Mouse (Mus musculus) liver (tissue): ENCODE data around the gene Efna4.

Source experiments
- DNase-seq: peaks from one replicate; pipeline ENCODE4 v3.0.0-alpha.2; 2020; ENCODE audit warnings: mixed read lengths

Efna4 gene

GRCm38 (mm10) chr3:89304440-89304839 lies 33.4 kb downstream of the Efna4 start:
- no peak for DNase-seq

GRCm38 (mm10) chr3:89300514-89300913 lies 37.3 kb downstream of the Efna4 start:
- no peak for DNase-seq

GRCm38 (mm10) chr3:89300071-89300470 lies 37.8 kb downstream of the Efna4 start:
- DNase-seq = no peak

- DNase-seq = no peak
Measured at GRCm38 (mm10) chr3:89299499-89299898, 38.3 kb downstream of the Efna4 start.

GRCm38 (mm10) chr3:89298908-89299307 lies 38.9 kb downstream of the Efna4 start:
- no peak for DNase-seq

GRCm38 (mm10) chr3:89296761-89297396 lies 40.9 kb downstream of the Efna4 start:
- DNase-seq = no peak

GRCm38 (mm10) chr3:89295685-89296230 lies 42.1 kb downstream of the Efna4 start:
- no peak for DNase-seq

GRCm38 (mm10) chr3:89294195-89294594 lies 43.6 kb downstream of the Efna4 start:
- no peak for DNase-seq

GRCm38 (mm10) chr3:89293247-89293918 lies 44.4 kb downstream of the Efna4 start:
- no peak for DNase-seq

- DNase-seq = no peak
Measured at GRCm38 (mm10) chr3:89292303-89292702, 45.5 kb downstream of the Efna4 start.

GRCm38 (mm10) chr3:89291874-89292273 lies 46.0 kb downstream of the Efna4 start:
- no peak for DNase-seq

GRCm38 (mm10) chr3:89288503-89288928 lies 49.3 kb downstream of the Efna4 start:
- no peak for DNase-seq

GRCm38 (mm10) chr3:89287286-89287685 lies 50.5 kb downstream of the Efna4 start:
- DNase-seq = no peak

- DNase-seq = no peak
Measured at GRCm38 (mm10) chr3:89285526-89285925, 52.3 kb downstream of the Efna4 start.

GRCm38 (mm10) chr3:89284261-89284660 lies 53.6 kb downstream of the Efna4 start:
- no peak for DNase-seq
